Mouse (Mus musculus) MEL (cell line): ENCODE results near the gene Il23a. TPM values are rescaled to one million over a fixed set of nuclear protein-coding genes. Genes with fewer than 3 reads are reported as not detected.
A peak's percentile ranks its signal among the peaks of the same experiment; 100 is the strongest.

Source experiments
- DNase-seq: peaks from one replicate; pipeline ENCODE4 v3.0.0; 2011; ENCODE audit warnings: low read depth, low spot score
- H3K27ac ChIP-seq: 2 replicates; pipeline ENCODE4 v1.5.1; 2012; ENCODE audit warnings: low read depth, mild to moderate bottlenecking, control low read depth, low read length, moderate library complexity; ENCODE audit not compliant: control insufficient read depth
- H3K27me3 ChIP-seq, 2 experiments: fragments of 150-350 bp in 1 of 2; sonication (generic) in 1 of 2; 2 replicates each; pipeline ENCODE4 v1.6.1; 2012; ENCODE audit warnings: low read length in 2 of 2, mild to moderate bottlenecking in 2 of 2, improper control_type of control experiment in 1 of 2, moderate library complexity in 1 of 2; ENCODE audit not compliant: insufficient read depth in 2 of 2, control insufficient read depth in 1 of 2
- H3K36me3 ChIP-seq, 2 experiments: 2 replicates each; pipeline ENCODE4 v1.6.1; 2012 to 2014; ENCODE audit warnings: low read length in 2 of 2, improper control_type of control experiment in 1 of 2, inconsistent platforms in 1 of 2, mild to moderate bottlenecking in 1 of 2; ENCODE audit not compliant: insufficient read depth in 2 of 2, control insufficient read depth in 1 of 2
- H3K4me1 ChIP-seq, 2 experiments: fragments of 150-350 bp in 1 of 2; sonication (generic) in 1 of 2; 2 replicates each; pipeline ENCODE4 v1.6.1; 2012; ENCODE audit warnings: low read length in 2 of 2, improper control_type of control experiment in 1 of 2, mild to moderate bottlenecking in 1 of 2; ENCODE audit not compliant: insufficient read depth in 2 of 2, control insufficient read depth in 1 of 2
- H3K4me3 ChIP-seq, 2 experiments: fragments of 150-350 bp in 1 of 2; sonication (generic) in 1 of 2; 2 replicates each; pipeline ENCODE4 v1.5.1; 2012; ENCODE audit warnings: low read depth in 2 of 2, low read length in 2 of 2, mild to moderate bottlenecking in 2 of 2, moderate library complexity in 2 of 2, control low read depth in 1 of 2, improper control_type of control experiment in 1 of 2; ENCODE audit not compliant: control insufficient read depth in 1 of 2, insufficient read depth in 1 of 2
- H3K79me2 ChIP-seq: 2 replicates; pipeline ENCODE4 v1.6.1; 2012; ENCODE audit warnings: mild to moderate bottlenecking, low read length, moderate library complexity; ENCODE audit not compliant: control insufficient read depth, poor library complexity, insufficient read depth
- H3K9ac ChIP-seq: 2 replicates; pipeline ENCODE4 v1.6.1; 2012; ENCODE audit warnings: low read depth, mild to moderate bottlenecking, control low read depth, low read length, moderate library complexity; ENCODE audit not compliant: control insufficient read depth, poor library complexity, severe bottlenecking
- H3K9me3 ChIP-seq: fragments of 150-350 bp; sonication (generic); replicated peaks from 2 replicates; pipeline ENCODE4 v1.6.1; 2012; ENCODE audit warnings: mild to moderate bottlenecking, low read length, improper control_type of control experiment, moderate library complexity; ENCODE audit not compliant: insufficient read depth
- BHLHE40 ChIP-seq: IDR thresholded peaks from 2 replicates; pipeline ENCODE4 v1.6.1; 2012; ENCODE audit warnings: low read depth, mild to moderate bottlenecking, inconsistent platforms, low read length, improper control_type of control experiment, borderline replicate concordance
- CHD1 ChIP-seq: IDR thresholded peaks from 2 replicates; pipeline ENCODE4 v1.6.1; 2012; ENCODE audit warnings: low read depth, mild to moderate bottlenecking, inconsistent platforms, low read length, improper control_type of control experiment
- CTCF ChIP-seq, 3 experiments: IDR thresholded peaks in 2 of 3; conservative IDR thresholded peaks in 1 of 3; 2 replicates each; pipeline ENCODE4 v1.5.1; 2011 to 2012; ENCODE audit warnings: low read length in 3 of 3, low read depth in 2 of 3, mild to moderate bottlenecking in 2 of 3, improper control_type of control experiment in 1 of 3, inconsistent platforms in 1 of 3, mixed read lengths in 1 of 3, moderate library complexity in 1 of 3; ENCODE audit not compliant: control insufficient read depth in 1 of 3, insufficient read depth in 1 of 3, poor library complexity in 1 of 3, severe bottlenecking in 1 of 3
- E2F4 ChIP-seq: IDR thresholded peaks from 2 replicates; pipeline ENCODE4 v1.6.1; 2011; ENCODE audit warnings: low read depth, low read length, improper control_type of control experiment, borderline replicate concordance
- ELF1 ChIP-seq: IDR thresholded peaks from 2 replicates; pipeline ENCODE4 v1.6.1; 2014; ENCODE audit warnings: low read depth, mild to moderate bottlenecking, inconsistent platforms, low read length, improper control_type of control experiment, moderate library complexity
- ETS1 ChIP-seq: IDR thresholded peaks from 2 replicates; pipeline ENCODE4 v1.6.1; 2012; ENCODE audit warnings: low read depth, mild to moderate bottlenecking, inconsistent platforms, low read length, improper control_type of control experiment, moderate library complexity
- GABPA ChIP-seq: IDR thresholded peaks from 2 replicates; pipeline ENCODE4 v1.6.1; 2012; ENCODE audit warnings: low read depth, mild to moderate bottlenecking, inconsistent platforms, low read length, improper control_type of control experiment, moderate library complexity
- GATA1 ChIP-seq: IDR thresholded peaks from 2 replicates; pipeline ENCODE4 v1.6.1; 2011; ENCODE audit warnings: low read depth, low read length, improper control_type of control experiment
- HCFC1 ChIP-seq: IDR thresholded peaks from 2 replicates; pipeline ENCODE4 v1.6.1; 2012; ENCODE audit warnings: low read depth, mild to moderate bottlenecking, inconsistent platforms, low read length, improper control_type of control experiment, moderate library complexity
- JUND ChIP-seq: IDR thresholded peaks from 2 replicates; pipeline ENCODE4 v1.6.1; 2011; ENCODE audit warnings: low read depth, mild to moderate bottlenecking, improper control_type of control experiment, low read length
- KAT2A ChIP-seq: conservative IDR thresholded peaks from 2 replicates; pipeline ENCODE4 v1.6.1; 2012; ENCODE audit warnings: low read depth, low read length, improper control_type of control experiment, inconsistent platforms
- MAFK ChIP-seq: IDR thresholded peaks from 2 replicates; pipeline ENCODE4 v1.6.1; 2011; ENCODE audit warnings: low read depth, mild to moderate bottlenecking, low read length, improper control_type of control experiment, borderline replicate concordance
- MAX ChIP-seq: IDR thresholded peaks from 2 replicates; pipeline ENCODE4 v1.6.1; 2011; ENCODE audit warnings: low read length, improper control_type of control experiment
- MXI1 ChIP-seq: IDR thresholded peaks from 2 replicates; pipeline ENCODE4 v1.6.1; 2011; ENCODE audit warnings: mild to moderate bottlenecking, low read depth, low read length, improper control_type of control experiment
- MYB ChIP-seq: IDR thresholded peaks from 2 replicates; pipeline ENCODE4 v1.6.1; 2011; ENCODE audit warnings: mild to moderate bottlenecking, low read depth, low read length, improper control_type of control experiment
- MYC ChIP-seq: IDR thresholded peaks from 2 replicates; pipeline ENCODE4 v1.6.1; 2011; ENCODE audit warnings: low read depth, mild to moderate bottlenecking, low read length, improper control_type of control experiment, moderate library complexity
- NELFE ChIP-seq: IDR thresholded peaks from 2 replicates; pipeline ENCODE4 v1.6.1; 2011; ENCODE audit warnings: low read depth, low read length, improper control_type of control experiment
- NRF1 ChIP-seq: IDR thresholded peaks from 2 replicates; pipeline ENCODE4 v1.6.1; 2014; ENCODE audit warnings: low read depth, mild to moderate bottlenecking, inconsistent platforms, low read length, improper control_type of control experiment, moderate library complexity; ENCODE audit not compliant: poor library complexity, insufficient read depth, severe bottlenecking
- POLR2A ChIP-seq, 2 experiments: IDR thresholded peaks; 2 replicates each; pipeline ENCODE4 v1.6.1; 2011 to 2012; ENCODE audit warnings: low read length in 2 of 2, mild to moderate bottlenecking in 2 of 2, control low read depth in 1 of 2, improper control_type of control experiment in 1 of 2, low read depth in 1 of 2, moderate library complexity in 1 of 2; ENCODE audit not compliant: control insufficient read depth in 1 of 2, insufficient read depth in 1 of 2, poor library complexity in 1 of 2
- POLR2AphosphoS2 ChIP-seq: IDR thresholded peaks from 2 replicates; pipeline ENCODE4 v1.6.1; 2011; ENCODE audit warnings: low read length, improper control_type of control experiment
- POLR2AphosphoS5 ChIP-seq: IDR thresholded peaks from 2 replicates; pipeline ENCODE4 v1.6.1; 2012; ENCODE audit warnings: low read depth, borderline replicate concordance, mild to moderate bottlenecking, inconsistent platforms, low read length, moderate library complexity, mixed read lengths
- RAD21 ChIP-seq: IDR thresholded peaks from 2 replicates; pipeline ENCODE4 v1.6.1; 2011; ENCODE audit warnings: mild to moderate bottlenecking, low read depth, low read length, improper control_type of control experiment
- SMC3 ChIP-seq: IDR thresholded peaks from 2 replicates; pipeline ENCODE4 v1.6.1; 2011; ENCODE audit warnings: low read depth, low read length, improper control_type of control experiment
- TAL1 ChIP-seq: IDR thresholded peaks from 2 replicates; pipeline ENCODE4 v1.6.1; 2012; ENCODE audit warnings: mild to moderate bottlenecking, inconsistent platforms, low read length, moderate library complexity, mixed read lengths
- TCF12 ChIP-seq: IDR thresholded peaks from 2 replicates; pipeline ENCODE4 v1.6.1; 2014; ENCODE audit warnings: low read depth, mild to moderate bottlenecking, inconsistent platforms, low read length, improper control_type of control experiment, moderate library complexity
- USF1 ChIP-seq: IDR thresholded peaks from 2 replicates; pipeline ENCODE4 v1.6.1; 2014; ENCODE audit warnings: low read depth, mild to moderate bottlenecking, inconsistent platforms, low read length, improper control_type of control experiment, moderate library complexity
- USF2 ChIP-seq, 2 experiments: IDR thresholded peaks; 2 replicates each; pipeline ENCODE4 v1.6.1; 2011 to 2012; ENCODE audit warnings: improper control_type of control experiment in 2 of 2, low read length in 2 of 2, borderline replicate concordance in 1 of 2, inconsistent platforms in 1 of 2, low read depth in 1 of 2, mild to moderate bottlenecking in 1 of 2; ENCODE audit not compliant: insufficient read depth in 1 of 2
- ZC3H11A ChIP-seq: IDR thresholded peaks from 2 replicates; pipeline ENCODE4 v1.6.1; 2012; ENCODE audit warnings: low read depth, mild to moderate bottlenecking, inconsistent platforms, low read length, improper control_type of control experiment
- ZMIZ1 ChIP-seq: IDR thresholded peaks from 2 replicates; pipeline ENCODE4 v1.6.1; 2012; ENCODE audit warnings: low read depth, mild to moderate bottlenecking, inconsistent platforms, low read length, improper control_type of control experiment, moderate library complexity
- ZNF384 ChIP-seq: IDR thresholded peaks from 2 replicates; pipeline ENCODE4 v1.6.1; 2012; ENCODE audit warnings: low read depth, mild to moderate bottlenecking, inconsistent platforms, low read length, improper control_type of control experiment
- polyA plus RNA-seq, 2 experiments: library from polyadenylated mRNA; stranded (reverse) in 1 of 2; unstranded in 1 of 2; fragments of >175 nt in 1 of 2; fragments of >200 nt in 1 of 2; gene quantifications; 2 replicates each; pipeline versions ENCODE4 v1.2.1 to v1.2.4; 2012; ENCODE audit warnings: low replicate concordance in 2 of 2, low read depth in 1 of 2; ENCODE audit not compliant: insufficient read length in 2 of 2, insufficient read depth in 1 of 2, missing spikeins in 1 of 2
- total RNA-seq: library from RNA; depleted of rRNA; stranded (reverse); fragments of 300-350 nt; gene quantifications from 2 replicates; pipeline ENCODE4 v1.2.3, GENCODE M21; 2012

The Il23a gene
- total and polyA plus RNA-seq, 3 experiments = 0.12 to 0.29 TPM; not detected in 1

DNA sequence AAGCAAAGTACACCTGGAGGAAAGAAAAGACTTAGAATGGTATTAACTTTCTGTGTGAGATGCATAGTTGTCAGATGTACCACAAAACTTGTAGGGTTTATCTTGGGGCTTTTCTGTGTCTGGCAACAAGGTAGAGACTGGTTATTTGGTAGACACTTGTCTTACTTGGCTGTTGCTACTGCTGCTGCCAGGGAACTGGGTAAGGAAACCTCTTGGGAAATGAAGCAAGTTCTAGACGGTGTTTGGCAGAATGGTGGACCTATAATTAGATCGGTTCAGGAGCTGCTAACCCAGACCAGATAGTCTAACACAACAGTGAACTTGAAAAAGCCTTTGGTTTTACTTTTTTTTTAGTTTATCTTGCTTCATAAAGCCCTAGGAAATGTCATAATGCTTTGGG lies 40.4 kb upstream of the Il23a start:
- peaks cover 58% of the 10 kb centered on the region for H3K79me2 ChIP-seq
- H3K36me3 ChIP-seq = peaks cover 8 to 71% of the 10 kb centered on the region in 2 experiments
- no peaks in the 10 kb centered on the region for H3K9me3 ChIP-seq
- no peak for TF ChIP-seq ELF1
- no peak for TF ChIP-seq E2F4
- TF ChIP-seq TCF12 = no peak
- no peak for TF ChIP-seq KAT2A
- TF ChIP-seq JUND = no peak
- TF ChIP-seq GABPA = no peak
- TF ChIP-seq BHLHE40 = no peak
- no peak for TF ChIP-seq TAL1
- TF ChIP-seq ZMIZ1 = no peak
- TF ChIP-seq SMC3 = no peak
- no peak for TF ChIP-seq NRF1
- TF ChIP-seq USF2 (IDR thresholded peaks at IDR 0.05; ENCODE audit: borderline replicate concordance in 1 of 2, insufficient read depth in 1 of 2, low read depth in 1 of 2, low read length in 2 of 2) = no peak
- TF ChIP-seq GATA1 = no peak
- no peak for TF ChIP-seq CTCF (IDR thresholded peaks at IDR 0.05 in 2 of 3, conservative IDR thresholded peaks at IDR 0.05 in 1 of 3; ENCODE audit: control insufficient read depth in 1 of 3, insufficient read depth in 1 of 3, low read depth in 2 of 3, low read length in 3 of 3, poor library complexity in 1 of 3, severe bottlenecking in 1 of 3)
- no peak for TF ChIP-seq NELFE
- TF ChIP-seq MAFK = no peak
- TF ChIP-seq MXI1 = no peak
- TF ChIP-seq POLR2AphosphoS2 = no peak
- TF ChIP-seq MAX = no peak
- no peak for TF ChIP-seq CHD1
- no peaks in the 10 kb centered on the region for H3K27me3 ChIP-seq
- DNase-seq = no peak
- peak overlapping the region; percentile 51 for H3K9ac ChIP-seq
- H3K4me1 ChIP-seq = peaks cover 32 to 50% of the 10 kb centered on the region in 2 experiments
- H3K4me3 ChIP-seq = peak overlapping the region; percentile 20 to 28; a peak in 1 of 4 replicates
- H3K27ac ChIP-seq = peak overlapping the region; percentile 56

DNA sequence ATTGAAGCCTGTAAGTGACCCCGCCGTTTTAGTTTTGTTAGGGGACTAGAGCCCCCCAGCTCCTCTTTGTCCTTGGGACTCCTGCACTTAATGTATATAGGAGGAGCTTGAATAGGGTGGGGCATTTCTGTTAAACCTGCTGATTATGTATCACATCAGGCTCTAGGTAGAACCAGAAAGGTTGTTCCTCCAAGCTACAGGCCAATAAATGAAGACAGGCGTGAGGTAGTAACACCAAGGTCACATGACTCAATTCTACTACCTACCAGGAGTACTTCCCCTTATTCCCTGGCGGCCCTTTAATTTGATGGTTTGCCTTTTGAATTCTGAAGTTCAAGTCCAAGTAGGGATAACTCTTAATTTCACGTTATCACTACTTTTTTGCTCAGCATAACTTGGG lies 39.9 kb upstream of the Il23a start:
- peaks cover 28 to 45% of the 10 kb centered on the region in 2 experiments for H3K4me1 ChIP-seq
- H3K9ac ChIP-seq = peak overlapping the region; percentile 89
- DNase-seq = peak; percentile 87
- H3K27me3 ChIP-seq = no peaks in the 10 kb centered on the region
- peak overlapping the region; percentile 85 to 90 for H3K4me3 ChIP-seq
- H3K36me3 ChIP-seq = peaks cover 8 to 66% of the 10 kb centered on the region in 2 experiments
- peak overlapping the region; percentile 93 for H3K27ac ChIP-seq
- no peaks in the 10 kb centered on the region for H3K9me3 ChIP-seq
- H3K79me2 ChIP-seq = peaks cover 53% of the 10 kb centered on the region
- TF ChIP-seq ELF1 (no peak), HCFC1 (peak; percentile 56), GATA1 (no peak), ETS1 (peak; percentile 49), SMC3 (no peak), ZC3H11A (no peak), POLR2AphosphoS2 (no peak), RAD21 (no peak), ZNF384 (no peak), POLR2AphosphoS5 (no peak), USF1 (peak; percentile 95), MAX (peak; percentile 92), MXI1 (no peak; the same call in 1 of the 2 replicates), MYC (no peak), ZMIZ1 (no peak), USF2 (IDR thresholded peaks at IDR 0.05; ENCODE audit: borderline replicate concordance in 1 of 2, insufficient read depth in 1 of 2, low read depth in 1 of 2, low read length in 2 of 2) (peak; percentile 31 to 84; a peak in 3 of 4 replicates), CHD1 (no peak), MYB (no peak), GABPA (no peak), POLR2A (IDR thresholded peaks at IDR 0.05; ENCODE audit: control insufficient read depth in 1 of 2, insufficient read depth in 1 of 2, low read depth in 1 of 2, low read length in 2 of 2, poor library complexity in 1 of 2) (peak in 1 of 2 experiments; percentile 4; a peak in 1 of 4 replicates), BHLHE40 (peak; percentile 43; the same call in 1 of the 2 replicates), CTCF (IDR thresholded peaks at IDR 0.05 in 2 of 3, conservative IDR thresholded peaks at IDR 0.05 in 1 of 3; ENCODE audit: control insufficient read depth in 1 of 3, insufficient read depth in 1 of 3, low read depth in 2 of 3, low read length in 3 of 3, poor library complexity in 1 of 3, severe bottlenecking in 1 of 3) (no peak)
